Mouse (Mus musculus) heart, embryonic 10.5 days (tissue): ENCODE measurements around the gene BC025920. TPM values are rescaled to one million over a fixed set of nuclear protein-coding genes. Genes with fewer than 3 reads are reported as not detected.
A peak's percentile ranks its signal among the peaks of the same experiment; 100 is the strongest.

Source experiments
- DNase-seq: peaks from one replicate; pipeline ENCODE4 v3.0.0-alpha.2; 2017; ENCODE audit warnings: low spot score
- H3K27ac ChIP-seq: fragments of 300-500 bp; sonication (generic); 2 replicates; pipeline ENCODE4 v1.5.1; 2016; ENCODE audit warnings: mild to moderate bottlenecking
- H3K27me3 ChIP-seq: fragments of 300-500 bp; sonication (generic); 2 replicates; pipeline ENCODE4 v1.6.1; 2016; ENCODE audit warnings: mild to moderate bottlenecking; ENCODE audit not compliant: poor library complexity, insufficient read depth, severe bottlenecking
- H3K36me3 ChIP-seq: fragments of 300-500 bp; sonication (generic); 2 replicates; pipeline ENCODE4 v1.6.1; 2016; ENCODE audit warnings: mild to moderate bottlenecking, moderate library complexity
- H3K4me1 ChIP-seq: fragments of 300-500 bp; sonication (generic); 2 replicates; pipeline ENCODE4 v1.6.1; 2016; ENCODE audit warnings: mild to moderate bottlenecking
- H3K4me3 ChIP-seq: fragments of 300-500 bp; sonication (generic); 2 replicates; pipeline ENCODE4 v1.5.1; 2016; ENCODE audit warnings: mild to moderate bottlenecking, moderate library complexity
- H3K9me3 ChIP-seq: fragments of 300-500 bp; sonication (generic); 2 replicates; pipeline ENCODE4 v1.6.1; 2016; ENCODE audit warnings: mild to moderate bottlenecking, moderate library complexity
- WGBS: fragments of 180-500 bp; shearing (Covaris S2); methylation state at CpG from one replicate; pipeline ENCODE4 v1.1.7; 2016; 5-methylcytosine and 5-hydroxymethylcytosine counted together
- polyA plus RNA-seq: library from polyadenylated mRNA; unstranded; fragments of >200 nt; fragmentation: Nextera tagmentation; extraction: Ambion mirVana; gene quantifications from 2 replicates; pipeline ENCODE4 v1.2.1, GENCODE M21; 2016

Gene BC025920
- polyA plus RNA-seq, 1 experiment from 2014 or later: 1.4 TPM

GRCm38 (mm10) chr10:81568381-81569191 lies 37.5 kb upstream of the BC025920 start:
- Histone ChIP-seq H3K27me3 (peaks cover 47% of the 10 kb centered on the region), H3K27ac (peak overlapping the region; percentile 90), H3K4me3 (peak overlapping the region; percentile 43), H3K4me1 (peaks cover 76% of the 10 kb centered on the region), H3K36me3 (peaks cover 34% of the 10 kb centered on the region), H3K9me3 (no peaks in the 10 kb centered on the region)
- WGBS: 12% methylated on average over 16 of the region's 16 CpGs
- DNase-seq: peak; percentile 90

- H3K27ac ChIP-seq: peak overlapping the region; percentile 90
- peaks cover 25% of the 10 kb centered on the region for H3K36me3 ChIP-seq
- H3K9me3 ChIP-seq: no peaks in the 10 kb centered on the region
- H3K27me3 ChIP-seq: peaks cover 54% of the 10 kb centered on the region
- H3K4me3 ChIP-seq: no peak overlapping the region
- no peak for DNase-seq
- H3K4me1 ChIP-seq: peaks cover 76% of the 10 kb centered on the region
- 52% methylated on average over 9 of the region's 9 CpGs for WGBS
Measured at GRCm38 (mm10) chr10:81569507-81570237, 36.4 kb upstream of the BC025920 start.

- no peaks in the 10 kb centered on the region for H3K9me3 ChIP-seq
- peak overlapping the region; percentile 90 for H3K27ac ChIP-seq
- peaks cover 53% of the 10 kb centered on the region for H3K27me3 ChIP-seq
- DNase-seq: no peak
- H3K4me1 ChIP-seq: peaks cover 74% of the 10 kb centered on the region
- H3K4me3 ChIP-seq: peak overlapping the region; percentile 62
- WGBS: 4% methylated on average over 9 of the region's 11 CpGs
- H3K36me3 ChIP-seq: peaks cover 18% of the 10 kb centered on the region
Measured at GRCm38 (mm10) chr10:81570238-81570800, 35.8 kb upstream of the BC025920 start.

GRCm38 (mm10) chr10:81570831-81571500 lies 35.1 kb upstream of the BC025920 start:
- Histone ChIP-seq H3K27ac (peak overlapping the region; percentile 90), H3K4me1 (peaks cover 75% of the 10 kb centered on the region), H3K9me3 (no peaks in the 10 kb centered on the region), H3K4me3 (peak overlapping the region; percentile 62), H3K27me3 (peaks cover 54% of the 10 kb centered on the region), H3K36me3 (peaks cover 12% of the 10 kb centered on the region)
- peak; percentile 95 for DNase-seq
- under 1% methylated on average over 34 of the region's 34 CpGs for WGBS

GRCm38 (mm10) chr10:81571501-81571876 lies 34.6 kb upstream of the BC025920 start:
- Histone ChIP-seq H3K27ac (peak overlapping the region; percentile 90), H3K4me3 (peak overlapping the region; percentile 62), H3K4me1 (peaks cover 79% of the 10 kb centered on the region), H3K9me3 (no peaks in the 10 kb centered on the region), H3K36me3 (peaks cover 6% of the 10 kb centered on the region; the same call in 1 of the 2 replicates), H3K27me3 (peaks cover 54% of the 10 kb centered on the region)
- DNase-seq: peak; percentile 99
- 1% methylated on average over 18 of the region's 18 CpGs for WGBS

GRCm38 (mm10) chr10:81572133-81572671 lies 33.9 kb upstream of the BC025920 start:
- peak overlapping the region; percentile 62 for H3K4me3 ChIP-seq
- H3K27ac ChIP-seq: peak overlapping the region; percentile 90
- H3K36me3 ChIP-seq: peaks cover 5% of the 10 kb centered on the region
- H3K9me3 ChIP-seq: no peaks in the 10 kb centered on the region
- peaks cover 83% of the 10 kb centered on the region for H3K4me1 ChIP-seq
- no peak for DNase-seq
- H3K27me3 ChIP-seq: peaks cover 56% of the 10 kb centered on the region
- WGBS: 5% methylated on average over 9 of the region's 9 CpGs

- Histone ChIP-seq H3K9me3 (no peaks in the 10 kb centered on the region), H3K36me3 (peaks cover 12% of the 10 kb centered on the region; the same call in 1 of the 2 replicates), H3K27ac (0 out of 2 replicates have a peak overlapping the region, but pooled peaks have one; percentile 43), H3K4me3 (peak overlapping the region; percentile 22; the same call in 1 of the 2 replicates), H3K27me3 (peaks cover 54% of the 10 kb centered on the region), H3K4me1 (peaks cover 80% of the 10 kb centered on the region)
- WGBS: 15% methylated on average over 9 of the region's 9 CpGs
- no peak for DNase-seq
Measured at GRCm38 (mm10) chr10:81572975-81573374, 33.1 kb upstream of the BC025920 start.

- Histone ChIP-seq H3K9me3 (no peaks in the 10 kb centered on the region), H3K4me1 (peaks cover 66% of the 10 kb centered on the region), H3K27me3 (peaks cover 60% of the 10 kb centered on the region), H3K27ac (peak within 1 kb of the TSS; percentile 85), H3K4me3 (peak within 1 kb of the TSS; percentile 72), H3K36me3 (peaks cover 13% of the 10 kb centered on the region; the same call in 1 of the 2 replicates)
- DNase-seq: no peak
- WGBS: 18% methylated on average over 10 of the region's 10 CpGs
Measured at GRCm38 (mm10) chr10:81574081-81575056, 31.7 kb upstream of the BC025920 start, which contains the start of gene Tle2. Gene Tle2, plus strand, starts transcription at chr10:81574561.

GRCm38 (mm10) chr10:81575208-81575631 lies 30.9 kb upstream of the BC025920 start:
- peaks cover 61% of the 10 kb centered on the region for H3K4me1 ChIP-seq
- H3K27me3 ChIP-seq: peaks cover 69% of the 10 kb centered on the region
- H3K9me3 ChIP-seq: no peaks in the 10 kb centered on the region
- peak overlapping the region; percentile 72 for H3K4me3 ChIP-seq
- under 1% methylated on average over 30 of the region's 30 CpGs for WGBS
- peak overlapping the region; percentile 85 for H3K27ac ChIP-seq
- no peak for DNase-seq
- H3K36me3 ChIP-seq: peaks cover 13% of the 10 kb centered on the region; the same call in 1 of the 2 replicates

GRCm38 (mm10) chr10:81575695-81576094 lies 30.4 kb upstream of the BC025920 start:
- Histone ChIP-seq H3K4me3 (peak overlapping the region; percentile 72), H3K9me3 (no peaks in the 10 kb centered on the region), H3K27ac (peak overlapping the region; percentile 85), H3K27me3 (peaks cover 72% of the 10 kb centered on the region), H3K36me3 (peaks cover 13% of the 10 kb centered on the region; the same call in 1 of the 2 replicates), H3K4me1 (peaks cover 61% of the 10 kb centered on the region)
- DNase-seq: no peak
- 3% methylated on average over 6 of the region's 6 CpGs for WGBS

GRCm38 (mm10) chr10:81579967-81580366 lies 26.1 kb upstream of the BC025920 start:
- H3K27me3 ChIP-seq: peaks cover 79% of the 10 kb centered on the region
- no peak for DNase-seq
- H3K36me3 ChIP-seq: peaks cover 27% of the 10 kb centered on the region
- WGBS: 57% methylated on average over 4 of the region's 4 CpGs
- no peaks in the 10 kb centered on the region for H3K9me3 ChIP-seq
- H3K4me1 ChIP-seq: peaks cover 36% of the 10 kb centered on the region
- H3K4me3 ChIP-seq: 0 out of 2 replicates have a peak overlapping the region, but pooled peaks have one; percentile 9
- H3K27ac ChIP-seq: peak overlapping the region; percentile 42; the same call in 1 of the 2 replicates
